Mouse (Mus musculus) neural tube, embryonic 11.5 days (tissue): ENCODE results near the gene Gm960. TPM values are rescaled to one million over a fixed set of nuclear protein-coding genes. Genes with fewer than 3 reads are reported as not detected.

Source experiments
- ATAC-seq: fragments of 200-750 bp; cut with Nextera tagmentation; 2 replicates; pipeline ENCODE4 v1.8.0; 2017; ENCODE audit warnings: moderate number of reproducible peaks, mild to moderate bottlenecking, moderate TSS enrichment, moderate library complexity; ENCODE audit not compliant: insufficient read depth, low FRiP score, low TSS enrichment
- DNase-seq: peaks from one replicate; pipeline ENCODE4 v3.0.0-alpha.2; 2015; ENCODE audit warnings: low spot score
- H3K27ac ChIP-seq: fragments of 300-500 bp; sonication (generic); 2 replicates; pipeline ENCODE4 v1.5.1; 2014; ENCODE audit warnings: low read depth, mild to moderate bottlenecking, low read length
- H3K27me3 ChIP-seq: fragments of 300-500 bp; sonication (generic); 2 replicates; pipeline ENCODE4 v1.6.1; 2014; ENCODE audit warnings: mild to moderate bottlenecking, low read length, mixed read lengths; ENCODE audit not compliant: control insufficient read depth, insufficient read depth
- H3K36me3 ChIP-seq: fragments of 300-500 bp; sonication (generic); 2 replicates; pipeline ENCODE4 v1.6.1; 2014; ENCODE audit warnings: mild to moderate bottlenecking, low read length, moderate library complexity, mixed read lengths; ENCODE audit not compliant: control insufficient read depth, insufficient read depth
- H3K4me1 ChIP-seq: fragments of 300-500 bp; sonication (generic); 2 replicates; pipeline ENCODE4 v1.6.1; 2014; ENCODE audit warnings: low read length, mixed read lengths; ENCODE audit not compliant: control insufficient read depth, insufficient read depth
- H3K4me2 ChIP-seq: fragments of 300-500 bp; sonication (generic); 2 replicates; pipeline ENCODE4 v1.6.1; 2014; ENCODE audit warnings: low read depth, mild to moderate bottlenecking, moderate library complexity
- H3K4me3 ChIP-seq: fragments of 300-500 bp; sonication (generic); 2 replicates; pipeline ENCODE4 v1.5.1; 2014; ENCODE audit warnings: low read depth, low read length
- H3K9ac ChIP-seq: fragments of 300-500 bp; sonication (generic); 2 replicates; pipeline ENCODE4 v1.6.1; 2014; ENCODE audit warnings: mild to moderate bottlenecking, low read length
- H3K9me3 ChIP-seq: fragments of 300-500 bp; sonication (generic); 2 replicates; pipeline ENCODE4 v1.6.1; 2016; ENCODE audit warnings: low read length; ENCODE audit not compliant: control insufficient read depth
- WGBS: fragments of 180-500 bp; shearing (Covaris S2); extraction: QIAGEN DNeasy Blood & Tissue Kit; methylation state at CpG from one replicate; pipeline ENCODE4 v1.1.7; 2014; 5-methylcytosine and 5-hydroxymethylcytosine counted together
- polyA plus RNA-seq: library from polyadenylated mRNA; unstranded; fragments of >200 nt; fragmentation: Nextera tagmentation; extraction: Ambion mirVana; gene quantifications from 2 replicates; pipeline ENCODE4 v1.2.1, GENCODE M21; 2014

Gm960 gene
- polyA plus RNA-seq, 1 experiment from 2014 or later: 2.7 TPM

- under 1% methylated on average over 48 of the region's 87 CpGs for WGBS
- ATAC-seq: peak; percentile 93
- peak within 1 kb of the TSS; percentile 87 for H3K27ac ChIP-seq
- peak within 1 kb of the TSS; percentile 94 for H3K9ac ChIP-seq
- H3K36me3 ChIP-seq: peaks cover 5% of the 10 kb centered on the region
- H3K9me3 ChIP-seq: no peaks in the 10 kb centered on the region
- no peaks in the 10 kb centered on the region for H3K27me3 ChIP-seq
- H3K4me2 ChIP-seq: peak within 1 kb of the TSS; percentile 79
- H3K4me3 ChIP-seq: peak within 1 kb of the TSS; percentile 91
- H3K4me1 ChIP-seq: peaks cover 19% of the 10 kb centered on the region
- peak; percentile 94 for DNase-seq
Observed at GRCm38 (mm10) chr19:4615151-4616093, 83.0 kb downstream of the Gm960 start, which contains the start of gene Lrfn4. Lrfn4 (minus strand) TSS chr19:4615667.

- WGBS: 22% methylated on average over 39 of the region's 49 CpGs
- H3K4me1 ChIP-seq: peaks cover 19% of the 10 kb centered on the region
- peak overlapping the region; percentile 94 for H3K9ac ChIP-seq
- H3K4me2 ChIP-seq: peak overlapping the region; percentile 79
- no peaks in the 10 kb centered on the region for H3K27me3 ChIP-seq
- peak overlapping the region; percentile 91 for H3K4me3 ChIP-seq
- peaks cover 5% of the 10 kb centered on the region for H3K36me3 ChIP-seq
- peak overlapping the region; percentile 87 for H3K27ac ChIP-seq
- H3K9me3 ChIP-seq: no peaks in the 10 kb centered on the region
- no peak for ATAC-seq
- peak; percentile 59 for DNase-seq
Observed at GRCm38 (mm10) chr19:4614305-4615150, 83.9 kb downstream of the Gm960 start.

- H3K4me2 ChIP-seq: peak overlapping the region; percentile 79
- H3K27me3 ChIP-seq: no peaks in the 10 kb centered on the region
- no peak for ATAC-seq
- WGBS: 92% methylated on average over 33 of the region's 33 CpGs
- H3K9me3 ChIP-seq: no peaks in the 10 kb centered on the region
- no peak overlapping the region for H3K27ac ChIP-seq
- peak overlapping the region; percentile 91; the same call in 1 of the 2 replicates for H3K4me3 ChIP-seq
- peaks cover 5% of the 10 kb centered on the region for H3K36me3 ChIP-seq
- H3K9ac ChIP-seq: no peak overlapping the region; the same call in 1 of the 2 replicates
- H3K4me1 ChIP-seq: peaks cover 19% of the 10 kb centered on the region
- DNase-seq: no peak
Observed at GRCm38 (mm10) chr19:4613464-4614304, 84.8 kb downstream of the Gm960 start.

- H3K9ac ChIP-seq: no peak overlapping the region
- WGBS: 91% methylated on average over 19 of the region's 19 CpGs
- no peak overlapping the region for H3K27ac ChIP-seq
- no peak overlapping the region for H3K4me2 ChIP-seq
- H3K36me3 ChIP-seq: peaks cover 5% of the 10 kb centered on the region
- H3K27me3 ChIP-seq: no peaks in the 10 kb centered on the region
- DNase-seq: no peak
- no peaks in the 10 kb centered on the region for H3K9me3 ChIP-seq
- H3K4me1 ChIP-seq: peaks cover 19% of the 10 kb centered on the region
- H3K4me3 ChIP-seq: no peak overlapping the region
- ATAC-seq: no peak
Observed at GRCm38 (mm10) chr19:4612181-4612961, 86.1 kb downstream of the Gm960 start.

- no peaks in the 10 kb centered on the region for H3K9me3 ChIP-seq
- no peaks in the 10 kb centered on the region for H3K27me3 ChIP-seq
- ATAC-seq: no peak
- H3K36me3 ChIP-seq: peaks cover 5% of the 10 kb centered on the region
- H3K4me3 ChIP-seq: no peak overlapping the region
- WGBS: 71% methylated on average over 4 of the region's 4 CpGs
- H3K4me2 ChIP-seq: no peak overlapping the region
- H3K9ac ChIP-seq: no peak overlapping the region
- DNase-seq: no peak
- H3K4me1 ChIP-seq: peaks cover 15% of the 10 kb centered on the region
- H3K27ac ChIP-seq: no peak overlapping the region
Observed at GRCm38 (mm10) chr19:4610109-4610508, 88.4 kb downstream of the Gm960 start.

- 86% methylated on average over 4 of the region's 4 CpGs for WGBS
- no peaks in the 10 kb centered on the region for H3K27me3 ChIP-seq
- H3K9me3 ChIP-seq: no peaks in the 10 kb centered on the region
- H3K4me3 ChIP-seq: no peak overlapping the region
- peaks cover 5% of the 10 kb centered on the region for H3K36me3 ChIP-seq
- DNase-seq (no peak), ATAC-seq (no peak)
- no peak overlapping the region for H3K27ac ChIP-seq
- H3K4me1 ChIP-seq: peaks cover 4% of the 10 kb centered on the region; the same call in 1 of the 2 replicates
- no peak overlapping the region for H3K9ac ChIP-seq
- no peak overlapping the region for H3K4me2 ChIP-seq
Observed at GRCm38 (mm10) chr19:4608511-4608910, 90.0 kb downstream of the Gm960 start.

- Histone ChIP-seq H3K9me3 (no peaks in the 10 kb centered on the region), H3K4me1 (no peaks in the 10 kb centered on the region; the same call in 1 of the 2 replicates), H3K27me3 (no peaks in the 10 kb centered on the region), H3K4me2 (no peak overlapping the region), H3K9ac (no peak overlapping the region), H3K27ac (no peak overlapping the region), H3K36me3 (peaks cover 3% of the 10 kb centered on the region; the same call in 1 of the 2 replicates), H3K4me3 (no peak overlapping the region)
- no peak for DNase-seq
- no peak for ATAC-seq
- WGBS: 87% methylated on average over 12 of the region's 12 CpGs
Observed at GRCm38 (mm10) chr19:4607406-4607805, 91.1 kb downstream of the Gm960 start.
